Mouse (Mus musculus): ENCODE data around the gene 3110040M04Rik. TPM values are rescaled to one million over a fixed set of nuclear protein-coding genes. Genes with fewer than 3 reads are reported as not detected.
"Not testable (repeated sequence)": the region's sequence is repeated elsewhere in the genome, so short reads cannot be mapped to it uniquely, and the experiment has no call there.

3110040M04Rik gene
- polyA plus RNA-seq, 1 experiment from 2014 or later: not detected

GRCm38 (mm10) chr1:151186879-151187424, 17.0 kb upstream of the 3110040M04Rik start:
- H3K4me2 ChIP-seq (ENCODE audit: low read depth, low read length); H3K9me3 ChIP-seq (ENCODE audit: control insufficient read depth, low read length); H3K4me1 ChIP-seq (ENCODE audit: control insufficient read depth, insufficient read depth, low read length); ATAC-seq (ENCODE audit: low read depth); DNase-seq (ENCODE audit: low spot score); H3K27me3 ChIP-seq (replicated peaks; ENCODE audit: control insufficient read depth, insufficient read depth, low read length); H3K4me3 ChIP-seq (ENCODE audit: low read depth, low read length); H3K9ac ChIP-seq (ENCODE audit: low read depth, low read length); H3K36me3 ChIP-seq (ENCODE audit: control insufficient read depth, insufficient read depth, low read length); H3K27ac ChIP-seq (replicated peaks; ENCODE audit: low read depth, low read length): not testable (repeated sequence)
- 83% methylated on average over 4 of the region's 4 CpGs for WGBS

DNA sequence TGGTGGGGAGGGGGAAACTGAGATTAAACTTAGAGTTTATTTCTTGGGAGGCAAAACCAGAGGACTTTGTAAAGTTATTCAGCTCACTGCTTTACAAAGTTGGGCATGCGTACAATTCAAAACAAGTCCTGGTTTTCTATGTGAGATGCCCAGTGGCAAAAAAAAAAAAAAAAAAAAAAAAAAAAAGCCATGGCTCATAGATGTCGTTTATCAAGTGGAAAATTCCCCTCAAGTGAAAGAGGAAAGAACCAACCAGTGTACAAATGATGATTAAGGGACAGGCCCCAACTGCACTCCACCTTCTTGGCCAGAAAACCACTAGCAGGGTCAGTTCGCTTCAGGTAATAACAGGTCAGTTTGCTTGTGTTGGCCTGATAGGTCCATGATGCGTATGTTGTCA, 15.5 kb upstream of the 3110040M04Rik start:
- ATAC-seq (ENCODE audit: low read depth) (no peak), DNase-seq (ENCODE audit: low spot score) (no peak)
- WGBS: 82% methylated on average over 4 of the region's 4 CpGs
- no peaks in the 10 kb centered on the region for H3K36me3 ChIP-seq (ENCODE audit: control insufficient read depth, insufficient read depth, low read length)
- H3K4me2 ChIP-seq (ENCODE audit: low read depth, low read length): no peak overlapping the region
- no peaks in the 10 kb centered on the region for H3K27me3 ChIP-seq (replicated peaks; ENCODE audit: control insufficient read depth, insufficient read depth, low read length)
- H3K9ac ChIP-seq (ENCODE audit: low read depth, low read length): no peak overlapping the region
- no peaks in the 10 kb centered on the region for H3K9me3 ChIP-seq (ENCODE audit: control insufficient read depth, low read length)
- no peaks in the 10 kb centered on the region for H3K4me1 ChIP-seq (ENCODE audit: control insufficient read depth, insufficient read depth, low read length)
- H3K27ac ChIP-seq (replicated peaks; ENCODE audit: low read depth, low read length): no peak overlapping the region
- H3K4me3 ChIP-seq (ENCODE audit: low read depth, low read length): no peak overlapping the region

DNA sequence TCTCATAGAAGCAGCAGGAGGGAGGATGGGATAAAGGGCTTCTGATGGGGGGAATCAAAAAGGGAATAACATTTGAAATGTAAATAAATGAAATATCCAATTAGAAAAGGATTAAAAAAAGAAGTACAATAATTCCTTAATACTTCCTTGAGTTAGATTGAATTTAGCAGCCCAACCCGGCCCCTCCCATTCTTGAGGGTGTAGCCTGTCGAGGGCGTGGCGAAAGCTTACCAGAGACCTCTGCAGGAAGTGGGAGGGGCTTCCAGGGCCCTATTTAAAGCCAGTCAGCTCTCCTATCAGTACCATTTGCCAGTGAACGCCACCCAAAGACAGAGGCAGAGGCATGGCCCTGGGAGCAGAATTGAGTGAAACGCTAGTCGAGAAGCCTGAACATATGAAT, 11.8 kb upstream of the 3110040M04Rik start, which contains the start of gene Gm8947:
TSS of gene Gm8947 (plus strand) at position 302 of the 400 bp plus-strand sequence.
- not testable (repeated sequence) for ATAC-seq (ENCODE audit: low read depth); H3K27ac ChIP-seq (replicated peaks; ENCODE audit: low read depth, low read length); DNase-seq (ENCODE audit: low spot score); H3K4me2 ChIP-seq (ENCODE audit: low read depth, low read length); H3K9me3 ChIP-seq (ENCODE audit: control insufficient read depth, low read length); H3K36me3 ChIP-seq (ENCODE audit: control insufficient read depth, insufficient read depth, low read length); H3K27me3 ChIP-seq (replicated peaks; ENCODE audit: control insufficient read depth, insufficient read depth, low read length); H3K9ac ChIP-seq (ENCODE audit: low read depth, low read length); H3K4me1 ChIP-seq (ENCODE audit: control insufficient read depth, insufficient read depth, low read length); H3K4me3 ChIP-seq (ENCODE audit: low read depth, low read length)
- WGBS: no CpG with 5 or more reads among the region's 7 CpGs

DNA sequence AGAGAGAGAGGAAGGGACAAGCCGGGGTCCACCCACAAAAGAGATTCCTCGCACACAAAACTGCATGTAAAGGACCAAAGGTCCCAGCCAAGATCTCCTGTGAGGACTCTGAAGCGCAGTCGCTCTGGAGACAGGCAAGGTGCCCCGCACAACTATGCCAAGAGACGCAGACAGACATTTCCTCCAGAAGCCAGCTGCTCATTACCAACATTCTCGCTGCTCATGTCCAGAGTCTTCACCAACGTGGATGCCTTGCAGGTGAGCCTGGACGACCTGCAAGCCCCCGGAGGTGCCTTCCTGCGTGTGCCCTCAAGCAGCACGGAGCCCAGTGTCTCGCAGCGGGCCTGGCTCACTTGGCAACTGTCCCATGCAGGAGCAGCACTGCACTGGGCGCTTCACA, 11.2 kb upstream of the 3110040M04Rik start:
- H3K27me3 ChIP-seq (replicated peaks; ENCODE audit: control insufficient read depth, insufficient read depth, low read length); ATAC-seq (ENCODE audit: low read depth); H3K9me3 ChIP-seq (ENCODE audit: control insufficient read depth, low read length); DNase-seq (ENCODE audit: low spot score); H3K9ac ChIP-seq (ENCODE audit: low read depth, low read length); H3K4me2 ChIP-seq (ENCODE audit: low read depth, low read length); H3K27ac ChIP-seq (replicated peaks; ENCODE audit: low read depth, low read length); H3K4me1 ChIP-seq (ENCODE audit: control insufficient read depth, insufficient read depth, low read length); H3K4me3 ChIP-seq (ENCODE audit: low read depth, low read length); H3K36me3 ChIP-seq (ENCODE audit: control insufficient read depth, insufficient read depth, low read length): not testable (repeated sequence)
- 89% methylated on average over 9 of the region's 15 CpGs for WGBS

- not testable (repeated sequence) for H3K36me3 ChIP-seq (ENCODE audit: control insufficient read depth, insufficient read depth, low read length); ATAC-seq (ENCODE audit: low read depth); DNase-seq (ENCODE audit: low spot score); H3K4me2 ChIP-seq (ENCODE audit: low read depth, low read length); H3K27ac ChIP-seq (replicated peaks; ENCODE audit: low read depth, low read length); H3K4me1 ChIP-seq (ENCODE audit: control insufficient read depth, insufficient read depth, low read length); H3K27me3 ChIP-seq (replicated peaks; ENCODE audit: control insufficient read depth, insufficient read depth, low read length); H3K9me3 ChIP-seq (ENCODE audit: control insufficient read depth, low read length); H3K9ac ChIP-seq (ENCODE audit: low read depth, low read length); H3K4me3 ChIP-seq (ENCODE audit: low read depth, low read length)
- 70% methylated on average over 4 of the region's 4 CpGs for WGBS
Measured at GRCm38 (mm10) chr1:151195986-151196385, 7.9 kb upstream of the 3110040M04Rik start.

GRCm38 (mm10) chr1:151196690-151197089, 7.2 kb upstream of the 3110040M04Rik start:
- ATAC-seq (ENCODE audit: low read depth); H3K4me1 ChIP-seq (ENCODE audit: control insufficient read depth, insufficient read depth, low read length); H3K9ac ChIP-seq (ENCODE audit: low read depth, low read length); H3K27ac ChIP-seq (replicated peaks; ENCODE audit: low read depth, low read length); DNase-seq (ENCODE audit: low spot score); H3K36me3 ChIP-seq (ENCODE audit: control insufficient read depth, insufficient read depth, low read length); H3K27me3 ChIP-seq (replicated peaks; ENCODE audit: control insufficient read depth, insufficient read depth, low read length); H3K4me3 ChIP-seq (ENCODE audit: low read depth, low read length); H3K9me3 ChIP-seq (ENCODE audit: control insufficient read depth, low read length); H3K4me2 ChIP-seq (ENCODE audit: low read depth, low read length): not testable (repeated sequence)
- 73% methylated on average over 3 of the region's 3 CpGs for WGBS

DNA sequence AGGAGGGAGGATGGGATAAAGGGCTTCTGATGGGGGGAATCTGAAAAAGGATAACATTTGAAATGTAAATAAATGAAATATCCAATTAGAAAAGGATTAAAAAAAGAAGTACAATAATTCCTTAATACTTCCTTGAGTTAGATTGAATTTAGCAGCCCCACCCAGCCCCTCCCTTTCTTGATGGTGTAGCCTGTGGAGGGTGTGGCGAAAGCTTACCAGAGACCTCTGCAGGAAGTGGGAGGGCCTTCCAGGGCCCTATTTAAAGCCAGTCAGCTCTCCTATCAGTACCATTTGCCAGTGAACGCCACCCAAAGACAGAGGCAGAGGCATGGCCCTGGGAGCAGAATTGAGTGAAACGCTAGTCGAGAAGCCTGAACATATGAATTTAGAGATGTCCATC, 5.8 kb upstream of the 3110040M04Rik start, which contains the start of gene Gm47995:
TSS of gene Gm47995 (plus strand) at position 329 of the 400 bp plus-strand sequence.
- not testable (repeated sequence) for H3K36me3 ChIP-seq (ENCODE audit: control insufficient read depth, insufficient read depth, low read length); ATAC-seq (ENCODE audit: low read depth); H3K27me3 ChIP-seq (replicated peaks; ENCODE audit: control insufficient read depth, insufficient read depth, low read length); H3K9ac ChIP-seq (ENCODE audit: low read depth, low read length); H3K27ac ChIP-seq (replicated peaks; ENCODE audit: low read depth, low read length); H3K4me2 ChIP-seq (ENCODE audit: low read depth, low read length); DNase-seq (ENCODE audit: low spot score); H3K4me1 ChIP-seq (ENCODE audit: control insufficient read depth, insufficient read depth, low read length); H3K4me3 ChIP-seq (ENCODE audit: low read depth, low read length); H3K9me3 ChIP-seq (ENCODE audit: control insufficient read depth, low read length)
- 76% methylated on average over 2 of the region's 4 CpGs for WGBS

DNA sequence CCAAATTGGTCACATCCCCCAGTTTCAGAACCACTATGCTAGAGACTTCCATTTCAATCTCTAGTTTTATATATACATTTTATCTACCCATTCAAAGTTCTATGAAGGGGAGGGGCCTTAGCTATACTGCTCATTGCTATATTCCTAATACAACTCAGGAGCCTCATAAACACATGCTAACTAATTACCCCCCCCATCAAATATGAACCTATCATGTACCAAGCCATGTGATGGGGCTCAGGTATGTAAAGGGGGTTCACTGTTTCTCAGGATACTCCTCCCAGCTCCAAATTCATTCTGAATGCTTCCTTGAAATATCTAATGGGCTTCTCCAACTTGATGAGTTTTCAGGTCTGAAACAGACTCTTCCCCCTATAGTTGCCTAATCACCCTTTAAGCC, 3.3 kb upstream of the 3110040M04Rik start:
- ATAC-seq (ENCODE audit: low read depth); H3K9ac ChIP-seq (ENCODE audit: low read depth, low read length); H3K4me2 ChIP-seq (ENCODE audit: low read depth, low read length); H3K4me1 ChIP-seq (ENCODE audit: control insufficient read depth, insufficient read depth, low read length); H3K27ac ChIP-seq (replicated peaks; ENCODE audit: low read depth, low read length); H3K9me3 ChIP-seq (ENCODE audit: control insufficient read depth, low read length); H3K4me3 ChIP-seq (ENCODE audit: low read depth, low read length); H3K27me3 ChIP-seq (replicated peaks; ENCODE audit: control insufficient read depth, insufficient read depth, low read length); DNase-seq (ENCODE audit: low spot score); H3K36me3 ChIP-seq (ENCODE audit: control insufficient read depth, insufficient read depth, low read length): not testable (repeated sequence)

DNA sequence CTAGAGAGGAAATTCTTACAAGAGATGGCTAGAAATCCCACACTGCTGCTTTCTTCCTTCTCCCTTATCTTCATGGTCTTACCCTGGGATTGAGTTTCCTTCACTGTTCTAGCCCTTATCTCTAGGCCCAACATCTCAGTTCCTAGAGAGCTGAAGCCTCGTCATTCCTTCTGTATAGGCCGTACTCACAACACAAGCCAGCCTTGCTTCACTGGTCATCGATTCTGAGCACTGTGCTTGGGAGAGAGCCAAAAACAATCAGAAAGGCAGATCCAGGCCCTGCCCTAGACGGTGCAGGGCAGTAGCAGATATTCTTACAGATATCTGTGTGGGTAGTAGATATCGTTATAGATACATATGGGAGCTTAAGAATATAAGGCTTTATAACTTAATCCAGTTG, 1.1 kb upstream of the 3110040M04Rik start:
- H3K27ac ChIP-seq (replicated peaks; ENCODE audit: low read depth, low read length); H3K4me1 ChIP-seq (ENCODE audit: control insufficient read depth, insufficient read depth, low read length); ATAC-seq (ENCODE audit: low read depth); H3K4me3 ChIP-seq (ENCODE audit: low read depth, low read length); H3K36me3 ChIP-seq (ENCODE audit: control insufficient read depth, insufficient read depth, low read length); DNase-seq (ENCODE audit: low spot score); H3K9ac ChIP-seq (ENCODE audit: low read depth, low read length); H3K4me2 ChIP-seq (ENCODE audit: low read depth, low read length); H3K9me3 ChIP-seq (ENCODE audit: control insufficient read depth, low read length); H3K27me3 ChIP-seq (replicated peaks; ENCODE audit: control insufficient read depth, insufficient read depth, low read length): not testable (repeated sequence)
- WGBS: 74% methylated on average over 3 of the region's 5 CpGs

Measured in embryonic facial prominence, embryonic 14.5 days (tissue).